Mouse (Mus musculus): ENCODE data around the gene Syn2.
A peak's percentile ranks its signal among the peaks of the same experiment; 100 is the strongest.

Gene Syn2

GRCm38 (mm10) chr6:115251531-115251985, 116.9 kb downstream of the Syn2 start:
- peak; percentile 57 for DNase-seq

GRCm38 (mm10) chr6:115252099-115252873, 117.6 kb downstream of the Syn2 start, which contains the start of gene Timp4:
Gene Timp4 (minus strand): TSS chr6:115252205.
- no peak for DNase-seq

DNA sequence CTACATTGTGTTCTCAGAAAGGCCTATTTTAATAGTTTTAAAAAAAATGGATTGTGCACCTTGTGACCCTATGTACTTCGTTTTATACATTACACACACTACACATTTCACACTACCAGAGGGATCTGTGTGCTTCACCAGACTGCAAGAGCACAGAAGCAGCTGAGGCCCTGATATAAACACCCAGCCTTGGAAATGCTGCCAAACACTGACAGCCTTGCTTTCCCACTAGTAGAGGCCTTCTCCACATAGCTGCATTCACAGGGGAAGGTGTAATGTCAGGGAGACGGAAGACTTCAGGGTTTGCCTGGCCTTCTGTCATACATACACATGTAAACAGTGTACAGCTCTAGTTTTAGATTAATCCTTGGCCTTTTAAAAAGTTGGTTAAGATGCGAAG, 120.5 kb downstream of the Syn2 start:
- no peak for DNase-seq

DNA sequence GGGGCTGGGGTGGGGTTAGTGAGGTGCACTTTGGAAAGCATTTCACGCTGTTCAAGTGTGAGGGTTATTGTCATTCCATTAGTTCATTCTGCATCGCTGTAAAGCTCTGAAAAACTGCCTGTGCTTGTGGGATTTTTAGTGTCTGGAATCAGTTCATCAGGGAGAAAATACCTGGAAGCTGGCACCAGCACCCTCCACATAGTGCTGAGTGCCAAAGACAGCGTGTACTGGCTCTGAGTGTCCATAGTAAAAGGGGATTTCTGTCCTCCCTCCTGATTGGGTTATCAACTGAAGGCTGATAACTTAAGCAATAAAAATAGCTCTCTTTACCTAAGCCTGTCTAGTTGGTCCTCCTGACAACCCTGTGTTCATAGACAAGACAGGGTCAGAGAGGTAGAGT, 125.8 kb downstream of the Syn2 start:
- no peak for DNase-seq

DNA sequence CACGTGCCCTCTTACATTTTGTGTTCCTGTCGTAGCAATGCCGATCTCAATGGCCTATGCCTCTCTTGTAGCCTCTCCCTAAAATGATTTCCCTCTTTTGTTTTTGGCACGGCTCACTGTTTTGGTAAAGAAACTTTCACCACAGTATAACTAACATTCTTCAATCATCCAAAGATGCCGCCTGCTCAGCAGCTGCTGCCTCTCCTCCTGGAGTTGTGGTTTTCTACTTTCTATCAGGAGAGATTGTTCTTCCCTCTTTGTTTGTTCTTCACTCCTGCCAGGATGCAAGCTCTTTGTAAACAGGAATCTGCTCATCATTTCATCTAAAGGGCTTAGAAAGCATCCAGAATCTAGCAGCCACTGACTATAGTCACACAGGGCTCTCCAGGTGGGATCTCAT, 132.1 kb downstream of the Syn2 start:
- no peak for DNase-seq

- peak; percentile 84 for DNase-seq
These were observed 133.2 kb downstream of the Syn2 start for GRCm38 (mm10) chr6:115267916-115268315.

DNA sequence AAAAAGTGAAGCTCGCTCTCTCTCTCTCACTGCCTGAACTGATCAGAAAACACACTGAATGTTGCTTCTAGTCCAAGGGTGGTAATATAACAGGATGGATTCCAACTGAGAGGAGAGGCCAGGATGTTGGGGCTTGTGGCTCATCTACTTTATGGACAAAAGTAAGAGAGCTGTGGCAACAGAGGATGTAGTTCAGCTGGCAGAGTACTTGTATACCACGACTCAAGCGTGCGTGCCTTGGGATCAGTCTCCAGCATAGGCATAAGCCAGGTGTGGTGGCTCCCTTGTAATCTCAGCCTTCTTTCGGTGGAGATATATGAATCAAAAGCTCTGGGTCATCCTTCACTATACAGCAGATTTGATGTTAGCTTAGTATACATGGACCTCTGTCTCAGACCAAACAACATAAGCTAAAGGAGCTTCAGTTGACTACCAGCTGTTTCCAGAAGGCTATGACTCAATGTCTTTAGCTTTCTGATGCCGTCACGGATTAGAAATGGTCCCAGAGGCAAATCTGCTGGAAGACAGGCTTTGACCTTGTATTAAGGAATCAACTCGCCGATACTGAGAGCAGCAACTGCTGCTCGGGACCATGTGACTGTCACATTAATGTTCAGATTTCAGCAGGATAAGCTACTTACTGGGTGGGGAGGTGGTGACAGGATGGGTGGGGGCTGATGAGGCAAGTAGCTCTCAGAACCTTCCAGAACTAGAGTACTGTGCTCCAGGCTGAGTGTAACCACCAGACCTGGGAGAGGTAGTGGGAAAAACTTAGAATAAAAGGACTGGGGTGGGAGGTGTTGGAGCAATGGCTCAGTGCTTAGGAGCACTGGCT, 134.1 kb downstream of the Syn2 start:
- no peak for DNase-seq

- no peak for DNase-seq
These were observed 134.9 kb downstream of the Syn2 start for GRCm38 (mm10) chr6:115269561-115269960.

- no peak for DNase-seq
These were observed 135.4 kb downstream of the Syn2 start for GRCm38 (mm10) chr6:115270085-115270484.

- DNase-seq: no peak
These were observed 136.6 kb downstream of the Syn2 start for GRCm38 (mm10) chr6:115271326-115271725.

DNA sequence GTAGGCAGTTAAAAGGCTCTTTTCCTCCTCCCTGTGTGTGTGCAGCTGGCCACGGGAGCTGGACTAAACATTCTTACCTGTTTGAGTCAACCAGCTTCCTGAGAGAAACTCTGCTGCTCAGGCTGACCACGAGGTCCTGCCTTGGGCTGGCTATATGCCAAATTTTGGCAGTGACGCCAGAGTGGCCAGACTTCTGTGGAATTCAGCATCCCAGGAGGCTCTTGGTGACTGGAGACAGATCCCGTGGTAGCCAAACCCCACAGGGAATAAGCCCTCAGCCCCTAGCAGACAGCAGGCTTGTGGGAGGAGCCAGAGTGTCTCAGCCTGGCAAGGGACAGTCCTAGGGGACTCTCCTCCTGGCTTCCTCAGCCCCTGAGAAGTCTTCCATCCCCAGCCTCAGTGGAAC, 137.2 kb downstream of the Syn2 start:
- DNase-seq: peak; percentile 65 to 77

DNA sequence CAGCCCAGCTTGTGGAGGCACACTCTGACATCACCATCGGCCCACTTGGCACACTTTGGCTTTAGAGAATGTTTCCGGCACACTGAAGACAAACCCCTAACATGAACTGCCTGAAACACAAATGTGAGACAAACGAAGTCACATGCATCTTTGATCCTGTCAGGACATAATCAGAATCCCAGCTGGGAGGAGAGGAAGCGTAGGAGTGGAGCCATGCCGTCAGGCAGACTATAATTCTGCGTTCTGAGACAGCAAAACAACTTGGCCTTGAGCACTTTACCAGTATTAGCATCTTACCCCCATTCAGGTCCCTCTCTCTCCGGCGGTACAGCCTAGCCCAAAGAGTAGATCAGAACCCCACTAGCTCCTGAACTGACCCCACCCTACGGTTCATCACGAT, 138.6 kb downstream of the Syn2 start:
- DNase-seq: peak in 1 of 2 experiments; percentile 18

DNA sequence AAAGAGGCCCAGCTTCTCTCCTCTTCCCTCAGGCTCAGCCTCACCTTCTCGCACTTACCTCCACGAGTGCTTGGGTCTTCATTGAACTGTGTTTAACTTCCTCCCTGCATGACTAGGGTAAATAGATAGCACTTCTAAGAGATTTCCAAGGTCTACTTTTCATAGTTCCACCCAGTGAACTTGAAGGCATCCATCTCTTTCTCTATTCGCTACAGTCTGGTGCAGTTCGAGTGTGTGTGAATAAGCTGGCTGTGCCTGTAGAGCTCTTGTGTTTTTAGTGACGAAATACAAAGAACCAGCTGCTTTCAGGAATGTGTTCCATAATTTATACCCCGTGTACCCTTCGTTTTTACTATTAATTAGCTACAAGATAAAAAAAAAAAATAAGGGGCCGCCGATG, 140.0 kb downstream of the Syn2 start:
- DNase-seq: no peak

- no peak for DNase-seq
These were observed 140.6 kb downstream of the Syn2 start for GRCm38 (mm10) chr6:115275116-115275815.

DNA sequence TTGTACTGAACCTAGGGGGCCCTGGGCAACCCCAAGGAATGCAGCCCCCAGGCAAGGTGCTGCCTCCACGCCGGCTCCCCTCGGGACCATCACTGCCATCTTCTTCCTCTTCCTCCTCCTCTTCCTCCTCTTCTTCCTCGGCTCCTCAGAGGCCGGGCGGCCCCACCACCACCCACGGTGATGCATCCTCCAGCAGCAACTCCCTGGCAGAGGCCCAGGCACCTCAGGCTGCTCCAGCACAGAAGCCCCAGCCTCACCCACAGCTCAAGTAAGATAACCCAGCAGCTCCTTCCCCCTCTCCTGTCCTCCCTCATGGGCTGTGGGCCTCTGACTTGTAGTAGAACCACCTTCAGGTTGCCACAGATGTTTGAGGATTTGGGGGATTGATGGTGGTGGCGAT, 143.4 kb downstream of the Syn2 start:
- DNase-seq: no peak

DNA sequence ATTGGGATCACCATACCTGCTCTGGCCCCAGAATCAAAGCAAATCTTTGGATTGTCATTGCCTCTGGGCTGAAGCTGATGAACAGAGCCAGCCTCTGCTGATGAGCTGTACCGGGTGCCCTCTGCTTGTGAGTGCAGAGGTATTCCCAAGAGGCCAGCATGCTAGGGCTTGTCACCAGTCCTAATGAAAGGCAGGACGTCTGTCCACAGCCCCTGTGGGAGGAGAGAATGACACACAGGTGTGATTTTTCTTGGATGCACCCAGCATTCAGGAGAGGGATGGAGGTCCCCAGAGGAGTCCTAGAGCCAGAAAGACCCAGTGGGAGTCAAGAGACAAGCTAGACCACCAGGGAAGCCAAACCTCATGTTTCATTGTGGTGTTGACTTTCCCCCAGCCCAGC, 144.9 kb downstream of the Syn2 start:
- no peak for DNase-seq

DNA sequence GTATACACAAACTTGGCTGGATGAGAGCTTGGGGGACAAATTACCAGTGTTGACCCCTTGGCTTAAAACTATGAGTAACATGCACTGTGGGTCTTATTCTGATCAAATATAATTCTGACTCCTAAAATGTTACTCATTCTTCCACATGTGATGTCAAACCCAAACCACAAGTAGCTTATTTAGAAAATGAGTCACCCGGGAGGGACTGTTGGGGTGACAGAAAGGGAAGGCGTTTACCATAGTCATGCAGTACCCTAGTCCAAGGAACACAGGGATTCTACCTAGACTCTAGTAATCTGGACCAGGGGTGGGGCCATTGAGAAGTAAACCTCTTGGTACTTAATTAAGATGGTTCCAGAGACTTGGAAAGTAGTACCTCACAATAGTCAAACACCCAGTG, 149.5 kb downstream of the Syn2 start:
- DNase-seq: no peak

DNA sequence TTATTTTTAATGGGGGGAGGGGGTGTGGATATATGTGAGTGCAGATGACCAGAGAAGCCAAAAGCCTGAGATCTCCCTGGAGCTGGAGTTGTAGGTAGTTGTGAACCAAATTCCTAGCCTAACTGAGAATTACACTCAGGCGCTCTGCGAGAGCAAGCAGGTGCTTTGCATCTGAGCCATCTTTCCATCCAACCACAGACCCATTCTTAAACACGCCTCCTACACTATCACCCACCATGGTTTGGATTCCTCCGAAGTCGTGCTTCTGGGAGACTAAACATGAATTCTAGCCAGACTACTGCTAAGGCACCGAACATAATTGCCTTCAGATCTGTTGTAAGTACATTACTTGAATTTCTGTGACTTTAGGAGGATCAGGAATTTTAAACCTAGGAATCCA, 151.7 kb downstream of the Syn2 start:
- no peak for DNase-seq

DNA sequence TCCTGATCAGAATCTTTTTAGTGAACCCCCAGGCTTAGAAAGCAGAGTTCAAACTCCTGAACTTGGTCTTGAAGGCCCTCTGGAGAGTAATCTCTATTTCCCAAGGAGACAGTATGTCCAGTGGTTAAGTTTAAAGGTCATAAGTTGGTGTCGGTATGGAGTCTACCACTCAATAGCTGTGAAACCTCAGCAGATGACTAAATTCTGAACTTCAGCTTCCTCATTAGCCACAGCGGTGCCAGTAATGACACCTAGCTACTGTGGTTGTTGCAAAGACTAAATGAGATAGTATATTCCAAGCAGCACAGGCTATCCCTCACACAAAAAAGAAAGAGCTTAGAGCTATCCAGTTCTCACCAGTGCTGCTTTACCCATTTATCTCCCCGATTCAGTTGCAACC, 153.5 kb downstream of the Syn2 start:
- no peak for DNase-seq

GRCm38 (mm10) chr6:115290561-115290960, 155.9 kb downstream of the Syn2 start:
- DNase-seq: no peak

GRCm38 (mm10) chr6:115291068-115291467, 156.4 kb downstream of the Syn2 start:
- DNase-seq: no peak

- DNase-seq: no peak
These were observed 157.1 kb downstream of the Syn2 start for GRCm38 (mm10) chr6:115291823-115292222.

- DNase-seq: no peak
These were observed 157.9 kb downstream of the Syn2 start for GRCm38 (mm10) chr6:115292621-115293020.

Data from kidney, postnatal 4 days (tissue).